Mouse (Mus musculus) embryonic fibroblast, embryonic 13.5 days (primary cell): ENCODE data around the gene Gba.

ENCODE experiments used
- CTCF ChIP-seq: IDR thresholded peaks from 2 replicates; pipeline ENCODE4 v1.5.1; 2011; ENCODE audit warnings: mild to moderate bottlenecking, control low read depth, low read length, moderate library complexity, borderline replicate concordance; ENCODE audit not compliant: insufficient read depth
- POLR2A ChIP-seq: IDR thresholded peaks from 2 replicates; pipeline ENCODE4 v1.6.1; 2011; ENCODE audit warnings: low read depth, mild to moderate bottlenecking, control low read depth, low read length, moderate library complexity

GRCm38 (mm10) chr3:89231345-89231744 is 28.6 kb downstream of the Gba start:
- TF ChIP-seq POLR2A = no peak
- no peak for TF ChIP-seq CTCF
